Mouse (Mus musculus) liver, adult 2 months (tissue): ENCODE measurements around the gene Pde4dip. TPM values are rescaled to one million over a fixed set of nuclear protein-coding genes. Genes with fewer than 3 reads are reported as not detected.
A peak's percentile ranks its signal among the peaks of the same experiment; 100 is the strongest.

Source experiments
- DNase-seq: peaks from one replicate; pipeline ENCODE4 v3.0.0-alpha.2; 2011; ENCODE audit warnings: low read depth, low spot score; ENCODE audit errors: extremely low read depth
- H3K27ac ChIP-seq: fragments of 200-500 bp; replicated peaks from 2 replicates; pipeline ENCODE4 v1.5.1; 2012; ENCODE audit warnings: low read depth, mild to moderate bottlenecking, control low read depth, inconsistent platforms, low read length; ENCODE audit not compliant: insufficient read depth
- H3K27me3 ChIP-seq: fragments of 200-500 bp; 2 replicates; pipeline ENCODE4 v1.6.1; 2012; ENCODE audit warnings: mild to moderate bottlenecking, moderate library complexity, low read length, inconsistent platforms; ENCODE audit not compliant: control insufficient read depth, insufficient read depth
- H3K36me3 ChIP-seq: fragments of 200-500 bp; 2 replicates; pipeline ENCODE4 v1.6.1; 2012; ENCODE audit warnings: low read length, inconsistent platforms; ENCODE audit not compliant: control insufficient read depth, insufficient read depth
- H3K4me1 ChIP-seq: fragments of 200-500 bp; 2 replicates; pipeline ENCODE4 v1.6.1; 2011; ENCODE audit warnings: low read length; ENCODE audit not compliant: control insufficient read depth, insufficient read depth
- H3K4me3 ChIP-seq: fragments of 200-500 bp; 2 replicates; pipeline ENCODE4 v1.5.1; 2011; ENCODE audit warnings: low read depth, mild to moderate bottlenecking, control low read depth, low read length, moderate library complexity; ENCODE audit not compliant: insufficient read depth
- H3K79me2 ChIP-seq: fragments of 200-500 bp; 2 replicates; pipeline ENCODE4 v1.6.1; 2012; ENCODE audit warnings: inconsistent platforms, mild to moderate bottlenecking, low read length, moderate library complexity; ENCODE audit not compliant: control insufficient read depth, insufficient read depth
- H3K9ac ChIP-seq: fragments of 200-500 bp; 2 replicates; pipeline ENCODE4 v1.6.1; 2012; ENCODE audit warnings: low read depth, mild to moderate bottlenecking, control low read depth, inconsistent platforms, low read length
- CTCF ChIP-seq: fragments of 200-500 bp; IDR thresholded peaks from 2 replicates; pipeline ENCODE4 v1.5.1; 2011; ENCODE audit warnings: low read depth, low read length, control low read depth
- POLR2A ChIP-seq: fragments of 200-500 bp; IDR thresholded peaks from 2 replicates; pipeline ENCODE4 v1.6.1; 2011; ENCODE audit warnings: low read length, control low read depth; ENCODE audit not compliant: insufficient read depth; ENCODE audit errors: extremely low read depth
- WGBS: fragments of 180-500 bp; shearing (Covaris S2); methylation state at CpG from one replicate; pipeline ENCODE4 v1.1.7; 2018; 5-methylcytosine and 5-hydroxymethylcytosine counted together
- polyA plus RNA-seq: library from polyadenylated mRNA; depleted of rRNA; stranded (reverse); fragments of >200 nt; gene quantifications from 2 replicates; pipeline ENCODE4 v1.2.3, GENCODE M21; 2012
- total RNA-seq: library from RNA; depleted of rRNA; stranded (reverse); fragments of >200 nt; gene quantifications from 2 replicates; pipeline ENCODE4 v1.2.3, GENCODE M21; 2014

Gene Pde4dip
- total and polyA plus RNA-seq, 2 experiments: 24.0 to 50.1 TPM

- H3K4me1 ChIP-seq: peaks cover 7% of the 10 kb centered on the region
- H3K27me3 ChIP-seq: no peaks in the 10 kb centered on the region
- DNase-seq: no peak
- no peaks in the 10 kb centered on the region for H3K36me3 ChIP-seq
- H3K9ac ChIP-seq: no peak overlapping the region
- 72% methylated on average over 6 of the region's 6 CpGs for WGBS
- no peak overlapping the region for H3K4me3 ChIP-seq
- no peak for TF ChIP-seq CTCF
- TF ChIP-seq POLR2A: no peak
- no peak overlapping the region for H3K27ac ChIP-seq
- peaks cover 11% of the 10 kb centered on the region; the same call in 1 of the 2 replicates for H3K79me2 ChIP-seq
These were observed 65.1 kb downstream of the Pde4dip start for GRCm38 (mm10) chr3:97823438-97823837.

DNA sequence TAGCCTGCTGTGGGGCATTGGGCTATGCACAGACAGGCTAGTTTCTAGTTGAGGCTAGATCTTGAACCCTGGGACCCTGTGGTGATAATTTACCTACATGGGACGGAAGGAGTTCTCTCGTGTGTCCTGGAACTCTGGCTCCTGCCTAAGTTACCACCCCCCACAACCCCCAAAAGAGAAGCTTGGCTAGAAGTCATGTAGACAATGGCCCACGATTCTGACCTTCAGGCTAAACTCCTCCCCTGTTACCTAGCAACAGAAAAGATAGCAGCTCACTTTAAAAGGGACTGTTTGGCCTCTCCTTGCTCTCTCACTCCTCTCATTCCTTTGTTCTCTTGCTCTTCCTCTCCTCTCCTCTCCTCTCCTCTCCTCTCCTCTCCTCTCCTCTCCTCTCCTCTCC lies 69.5 kb downstream of the Pde4dip start:
- Histone ChIP-seq H3K36me3 (no peaks in the 10 kb centered on the region), H3K4me3 (no peak overlapping the region), H3K27me3 (no peaks in the 10 kb centered on the region), H3K27ac (peak overlapping the region; percentile 76), H3K4me1 (peaks cover 20% of the 10 kb centered on the region), H3K9ac (no peak overlapping the region), H3K79me2 (peaks cover 18% of the 10 kb centered on the region; the same call in 1 of the 2 replicates)
- WGBS: 26% methylated on average over 3 of the region's 3 CpGs
- TF ChIP-seq POLR2A (no peak), CTCF (no peak)
- DNase-seq: peak; percentile 48

GRCm38 (mm10) chr3:97818383-97818982 lies 70.0 kb downstream of the Pde4dip start:
- Histone ChIP-seq H3K36me3 (no peaks in the 10 kb centered on the region), H3K79me2 (peaks cover 17% of the 10 kb centered on the region; the same call in 1 of the 2 replicates), H3K27ac (peak overlapping the region; percentile 94), H3K4me3 (no peak overlapping the region), H3K9ac (0 out of 2 replicates have a peak overlapping the region, but pooled peaks have one; percentile 32), H3K27me3 (no peaks in the 10 kb centered on the region), H3K4me1 (peaks cover 20% of the 10 kb centered on the region)
- whole genome bisulfite sequencing: 19% methylated on average over 1 of the region's 1 CpGs
- DNase-seq: peak; percentile 88
- TF ChIP-seq CTCF (no peak), POLR2A (no peak)

DNA sequence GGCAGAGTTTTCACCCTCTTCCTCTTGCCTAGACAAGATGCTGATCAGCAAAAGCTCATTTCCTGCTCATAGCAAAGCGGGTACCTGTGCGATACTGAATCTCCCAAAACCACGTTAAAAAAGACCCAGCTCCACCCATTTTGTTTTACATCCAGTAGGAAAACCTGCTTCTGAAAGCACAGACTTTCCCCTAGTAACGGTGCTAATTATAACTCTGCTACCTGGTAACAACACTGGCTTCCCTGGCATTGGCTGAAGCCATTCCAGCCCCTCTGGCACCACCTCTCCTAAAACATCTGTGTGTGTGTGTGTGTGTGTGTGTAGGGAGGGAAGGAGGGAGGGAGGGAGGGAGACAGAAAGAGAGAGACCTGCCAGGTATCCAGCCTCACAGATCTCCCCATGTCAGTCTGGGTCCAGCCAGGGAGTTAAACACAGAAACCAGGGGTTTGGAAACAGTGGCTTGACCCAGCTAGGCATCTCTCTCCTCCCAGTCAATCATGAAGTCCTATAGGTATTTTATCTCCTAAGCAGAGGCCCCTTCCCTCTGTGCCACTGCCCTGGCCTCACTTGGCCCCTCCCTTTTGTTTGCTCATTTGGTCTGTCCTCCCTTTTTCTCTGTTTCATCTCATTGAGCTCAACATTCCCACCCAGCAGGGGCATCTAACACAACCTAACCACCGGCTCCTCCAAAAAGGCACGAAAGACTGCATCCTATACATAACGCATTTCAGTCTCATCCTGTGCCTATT lies 76.7 kb downstream of the Pde4dip start:
- no peak overlapping the region for H3K4me3 ChIP-seq
- DNase-seq: peak; percentile 78
- no peaks in the 10 kb centered on the region for H3K27me3 ChIP-seq
- H3K36me3 ChIP-seq: no peaks in the 10 kb centered on the region
- peaks cover 25% of the 10 kb centered on the region; the same call in 1 of the 2 replicates for H3K79me2 ChIP-seq
- 50% methylated on average over 7 of the region's 7 CpGs for WGBS
- no peak overlapping the region for H3K27ac ChIP-seq
- H3K4me1 ChIP-seq: peaks cover 6% of the 10 kb centered on the region
- H3K9ac ChIP-seq: no peak overlapping the region
- TF ChIP-seq POLR2A: no peak
- no peak for TF ChIP-seq CTCF

- H3K4me3 ChIP-seq: no peak overlapping the region
- H3K79me2 ChIP-seq: peaks cover 25% of the 10 kb centered on the region; the same call in 1 of the 2 replicates
- no peak for DNase-seq
- H3K4me1 ChIP-seq: peaks cover 6% of the 10 kb centered on the region
- 65% methylated on average over 6 of the region's 6 CpGs for WGBS
- H3K9ac ChIP-seq: no peak overlapping the region
- no peak overlapping the region for H3K27ac ChIP-seq
- TF ChIP-seq CTCF: no peak
- no peak for TF ChIP-seq POLR2A
- no peaks in the 10 kb centered on the region for H3K27me3 ChIP-seq
- H3K36me3 ChIP-seq: no peaks in the 10 kb centered on the region
These were observed 77.3 kb downstream of the Pde4dip start for GRCm38 (mm10) chr3:97811158-97811557.
